Mouse (Mus musculus) lung, adult 2 months (tissue): ENCODE measurements at regions not wholly inside any gene's neighbourhood (a gene's known extent, or its start where the extent isn't known, plus 50 kb on each side); places are given as distances from the start of the nearest gene placed in this dataset.

ENCODE experiments used
- CTCF ChIP-seq: fragments of 200-500 bp; IDR thresholded peaks from 2 replicates; pipeline ENCODE4 v1.5.1; 2011; ENCODE audit warnings: mild to moderate bottlenecking, low read length, control low read depth; ENCODE audit not compliant: insufficient read depth
- POLR2A ChIP-seq: fragments of 200-500 bp; IDR thresholded peaks from 2 replicates; pipeline ENCODE4 v1.6.1; 2011; ENCODE audit warnings: low read depth, mild to moderate bottlenecking, control low read depth, low read length, borderline replicate concordance; ENCODE audit errors: extremely low read depth

DNA sequence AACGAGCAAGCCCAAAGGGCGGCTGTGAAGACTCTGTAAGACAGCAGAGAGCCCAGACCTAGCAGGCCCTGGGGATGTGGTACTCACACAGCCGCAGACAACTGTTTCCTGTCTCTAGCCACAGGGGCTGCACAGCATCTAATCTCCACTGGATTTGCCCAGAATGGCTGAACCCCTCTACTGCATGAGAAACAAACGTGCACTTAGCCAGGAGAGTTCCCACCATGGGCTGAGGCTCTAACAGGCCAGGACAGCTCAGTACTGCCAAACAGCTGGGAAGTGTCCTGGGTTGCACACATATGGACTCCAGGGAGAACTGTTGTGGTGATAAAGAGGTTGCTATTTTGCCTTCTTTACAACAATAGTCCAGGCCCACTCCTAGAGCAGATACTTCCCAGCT, 204.1 kb upstream of the Daam1 start:
- TF ChIP-seq CTCF (no peak), POLR2A (no peak)
